Mouse (Mus musculus) gastrocnemius, postnatal 14 days (tissue): ENCODE data around the gene Nmnat2. TPM values are rescaled to one million over a fixed set of nuclear protein-coding genes. Genes with fewer than 3 reads are reported as not detected.

Experiments
- DNase-seq: peaks from one replicate; pipeline ENCODE4 v3.0.0; 2021; ENCODE audit warnings: mixed read lengths
- intact Hi-C: fragments of 180-260 bp; cut with DNase I; formaldehyde crosslinking; loops from one replicate; pipeline ENCODE4 v1.15.1; 2025; ENCODE audit warnings: low total_unique reads
- total RNA-seq, 2 experiments: library from RNA; stranded (reverse); gene quantifications; 2 replicates each; pipeline ENCODE4 v1.2.3; 2021

Nmnat2 gene
- total RNA-seq, 2 experiments from 2014 or later: 0.51 to 1.1 TPM

- intact Hi-C loops: no loop called here
- DNase-seq: peak; percentile 26
Observed at GRCm38 (mm10) chr1:152975144-152975543, 20.4 kb downstream of the Nmnat2 start.

- intact Hi-C loops: no loop called here
- no peak for DNase-seq
Observed at GRCm38 (mm10) chr1:152978700-152979099, 23.9 kb downstream of the Nmnat2 start.

GRCm38 (mm10) chr1:152983416-152983815 lies 28.6 kb downstream of the Nmnat2 start:
- DNase-seq: no peak
- intact Hi-C loops: no loop called here

- DNase-seq: no peak
- intact Hi-C loops: no loop called here
Observed at GRCm38 (mm10) chr1:152986981-152987380, 32.2 kb downstream of the Nmnat2 start.

- intact Hi-C loops: no loop called here
- no peak for DNase-seq
Observed at GRCm38 (mm10) chr1:152990067-152990466, 35.3 kb downstream of the Nmnat2 start.

- no peak for DNase-seq
- intact Hi-C loops: no loop called here
Observed at GRCm38 (mm10) chr1:152992271-152993134, 37.7 kb downstream of the Nmnat2 start.

GRCm38 (mm10) chr1:152993803-152994202 lies 39.0 kb downstream of the Nmnat2 start:
- no peak for DNase-seq
- intact Hi-C loops: no loop called here

GRCm38 (mm10) chr1:152999983-153000382 lies 45.2 kb downstream of the Nmnat2 start:
- no peak for DNase-seq
- intact Hi-C loops: no loop called here

GRCm38 (mm10) chr1:153000486-153001228 lies 45.9 kb downstream of the Nmnat2 start:
- intact Hi-C loops: no loop called here
- no peak for DNase-seq

GRCm38 (mm10) chr1:153002295-153003050 lies 47.7 kb downstream of the Nmnat2 start:
- no peak for DNase-seq
- intact Hi-C loops: no loop called here

- DNase-seq: no peak
- intact Hi-C loops: no loop called here
Observed at GRCm38 (mm10) chr1:153004472-153004871, 49.7 kb downstream of the Nmnat2 start.

- intact Hi-C loops: no loop called here
- DNase-seq: no peak
Observed at GRCm38 (mm10) chr1:153006054-153006453, 51.3 kb downstream of the Nmnat2 start.

GRCm38 (mm10) chr1:153006761-153007160 lies 52.0 kb downstream of the Nmnat2 start:
- intact Hi-C loops: no loop called here
- DNase-seq: peak; percentile 43

GRCm38 (mm10) chr1:153007292-153007691 lies 52.5 kb downstream of the Nmnat2 start:
- intact Hi-C loops: no loop called here
- DNase-seq: no peak

- no peak for DNase-seq
- intact Hi-C loops: no loop called here
Observed at GRCm38 (mm10) chr1:153007824-153008223, 53.0 kb downstream of the Nmnat2 start.

GRCm38 (mm10) chr1:153009338-153009737 lies 54.5 kb downstream of the Nmnat2 start:
- DNase-seq: no peak
- intact Hi-C loops: no loop called here

- intact Hi-C loops: no loop called here
- no peak for DNase-seq
Observed at GRCm38 (mm10) chr1:153010353-153011351, 55.9 kb downstream of the Nmnat2 start.

GRCm38 (mm10) chr1:153011544-153011943 lies 56.8 kb downstream of the Nmnat2 start:
- no peak for DNase-seq
- intact Hi-C loops: no loop called here
